Comparison of ENCODE assay signal across 16 mouse cellular contexts in the genomic region with DNA sequence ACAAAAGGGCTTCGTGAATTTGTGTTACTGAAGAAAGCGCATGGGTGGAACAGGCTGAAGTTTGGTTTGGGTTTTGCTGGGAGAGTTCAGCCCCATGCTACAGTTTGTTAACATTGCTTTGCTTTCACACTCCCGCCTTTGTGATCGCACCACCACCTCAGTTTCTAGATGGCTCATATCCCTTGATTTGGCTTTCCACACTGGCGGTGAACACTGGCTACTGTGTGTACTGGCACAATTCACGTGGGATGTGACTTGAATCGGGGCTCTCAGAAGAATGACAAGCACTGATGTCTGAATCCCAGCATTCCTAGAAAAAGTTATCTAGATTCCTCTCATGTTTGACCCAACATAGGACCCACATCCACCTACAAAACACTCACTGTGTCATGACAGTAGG.
DNase-seq lines count a peak whose midpoint lies in the region; ATAC-seq and TF ChIP-seq lines count a peak whose summit lies in the region.
"Had no signal": no experiment of that assay in that cellular context is flagged by ENCODE, and none has a peak within 500 bp of the region (broad histone marks: within the 10 kb centered on the region; RNA-seq: fewer than 3 reads in every experiment).

No protein-coding gene starts in this region.

- H3K27ac ChIP-seq in heart, adult 2 months: no peak overlapping the region
- no peak overlapping the region for H3K27ac ChIP-seq in lung, embryonic 14.5 days (ENCODE audit: low read depth)
- H3K27ac ChIP-seq: forebrain, embryonic 12.5 days; hindbrain, embryonic 12.5 days had no signal

- ATAC-seq in lung, embryonic 14.5 days (ENCODE audit: insufficient read depth): no peak

- H3K9ac ChIP-seq in heart, adult 2 months (ENCODE audit: low read depth, low read length): no peak overlapping the region
- H3K9ac ChIP-seq in lung, embryonic 14.5 days: no peak overlapping the region
- H3K9ac ChIP-seq: forebrain, embryonic 12.5 days; heart, embryonic 12.5 days; hindbrain, embryonic 12.5 days had no signal

- no peak for TF ChIP-seq EP300 in heart, adult 2 months (IDR thresholded peaks at IDR 0.05; ENCODE audit: insufficient read depth, low read depth, low read length)

- 90% methylated on average over 7 of the region's 7 CpGs for WGBS in heart, adult 2 months
- WGBS in lung, embryonic 14.5 days: 63% methylated on average over 7 of the region's 7 CpGs

- no peak for TF ChIP-seq POLR2A in heart, adult 2 months (IDR thresholded peaks at IDR 0.05; ENCODE audit: insufficient read depth, low read depth, low read length)

- H3K4me3 ChIP-seq in heart, adult 2 months: no peak overlapping the region
- H3K4me3 ChIP-seq in lung, embryonic 14.5 days (ENCODE audit: low read depth, low read length): no peak overlapping the region
- H3K4me3 ChIP-seq: forebrain, embryonic 12.5 days; heart, embryonic 12.5 days; hindbrain, embryonic 12.5 days had no signal

- H3K4me1 ChIP-seq in heart, adult 2 months (ENCODE audit: control insufficient read depth, insufficient read depth, low read length): no peaks in the 10 kb centered on the region
- H3K4me1 ChIP-seq in lung, embryonic 14.5 days (ENCODE audit: insufficient read depth): peaks cover 3% of the 10 kb centered on the region; the same call in 1 of the 2 replicates
- H3K4me1 ChIP-seq: forebrain, embryonic 12.5 days; heart, embryonic 12.5 days had no signal

- H3K9me3 ChIP-seq in lung, embryonic 14.5 days (ENCODE audit: low read depth, low read length): no peaks in the 10 kb centered on the region
- H3K9me3 ChIP-seq: forebrain, embryonic 12.5 days; heart, embryonic 12.5 days; hindbrain, embryonic 12.5 days had no signal

- no peaks in the 10 kb centered on the region for H3K27me3 ChIP-seq in heart, adult 2 months (ENCODE audit: control insufficient read depth, insufficient read depth, low read length)
- H3K27me3 ChIP-seq in lung, embryonic 14.5 days (ENCODE audit: insufficient read depth, low read length): no peaks in the 10 kb centered on the region
- H3K27me3 ChIP-seq: forebrain, embryonic 12.5 days; heart, embryonic 12.5 days; hindbrain, embryonic 12.5 days had no signal

- peak; percentile 34 for DNase-seq in heart, adult 11 months
- no peak for DNase-seq in heart, adult 2 months
- DNase-seq in lung, embryonic 14.5 days: peak; percentile 6
- DNase-seq in lung, postnatal 14 days: no peak
- peak; percentile 6 for DNase-seq in right cerebral cortex, adult 18-20 months
- DNase-seq in right cerebral cortex, adult 2 months (ENCODE audit: low spot score in 2 of 2): no peak
- DNase-seq in telencephalon, adult 2 months (ENCODE audit: low read depth, low spot score): peak; percentile 16
- DNase-seq in liver: no peak
- DNase-seq: adrenal gland, adult 2 months; adrenal gland, postnatal 25 days; cerebellum, adult 2 months; cerebellum, postnatal 10 days; gastrocnemius, postnatal 10 days had no signal

- H3K36me3 ChIP-seq in heart, adult 2 months (ENCODE audit: control insufficient read depth, insufficient read depth, low read length): no peaks in the 10 kb centered on the region
- H3K36me3 ChIP-seq in lung, embryonic 14.5 days (ENCODE audit: insufficient read depth): no peaks in the 10 kb centered on the region
- H3K36me3 ChIP-seq: forebrain, embryonic 12.5 days; heart, embryonic 12.5 days; hindbrain, embryonic 12.5 days had no signal

- TF ChIP-seq CTCF in heart, adult 2 months (IDR thresholded peaks at IDR 0.05): no peak
- no peak for TF ChIP-seq CTCF in lung, embryonic 14.5 days (IDR thresholded peaks at IDR 0.05; ENCODE audit: low read depth)

- H3K4me2 ChIP-seq in lung, embryonic 14.5 days: no peak overlapping the region
- H3K4me2 ChIP-seq: forebrain, embryonic 12.5 days; heart, embryonic 12.5 days; hindbrain, embryonic 12.5 days had no signal

- intact Hi-C loops in heart, adult 2 months (cut with DNase I): no loop called here

- no peaks in the 10 kb centered on the region for H3K79me2 ChIP-seq in heart, adult 2 months (replicated peaks; ENCODE audit: control insufficient read depth, insufficient read depth, low read length)

Comparison
In these comparisons a context has a peak if more than half of its experiments do, and no peak if none do; other contexts are left out.
1. DNase-seq: peak in heart, adult 11 months (single experiment), lung, embryonic 14.5 days (single experiment), right cerebral cortex, adult 18-20 months (single experiment) and telencephalon, adult 2 months (single experiment); none in heart, adult 2 months (0 of 2), lung, postnatal 14 days (single experiment), right cerebral cortex, adult 2 months (0 of 2) and liver (single experiment).